Mouse (Mus musculus) bone marrow macrophage, adult 2 months (primary cell): ENCODE measurements around the gene Rpl7a.

Experiments
- CTCF ChIP-seq: IDR thresholded peaks from 2 replicates; pipeline ENCODE4 v1.5.1; 2012; ENCODE audit warnings: low read depth, mild to moderate bottlenecking, low read length, moderate library complexity
- POLR2A ChIP-seq: IDR thresholded peaks from 2 replicates; pipeline ENCODE4 v1.6.1; 2012; ENCODE audit warnings: mild to moderate bottlenecking, low read depth, low read length, borderline replicate concordance

GRCm38 (mm10) chr2:26905936-26906335 lies 4.6 kb upstream of the Rpl7a start:
- TF ChIP-seq CTCF, result no peak
- no peak for TF ChIP-seq POLR2A
